Mouse (Mus musculus): ENCODE results near the gene St14. TPM values are rescaled to one million over a fixed set of nuclear protein-coding genes. Genes with fewer than 3 reads are reported as not detected.
A peak's percentile ranks its signal among the peaks of the same experiment; 100 is the strongest.

Gene St14
- polyA plus RNA-seq, 1 experiment from 2014 or later, result 1.3 TPM

- Histone ChIP-seq H3K9me3 (replicated peaks) (no peaks in the 10 kb centered on the region), H3K9ac (no peak overlapping the region), H3K4me2 (peak overlapping the region; percentile 28; the same call in 1 of the 2 replicates), H3K27ac (ENCODE audit: poor library complexity, severe bottlenecking) (no peak overlapping the region), H3K4me1 (replicated peaks) (peaks cover 27% of the 10 kb centered on the region), H3K27me3 (replicated peaks) (no peaks in the 10 kb centered on the region; the same call in 1 of the 2 replicates), H3K4me3 (no peak overlapping the region), H3K36me3 (no peaks in the 10 kb centered on the region)
- WGBS, result 56% methylated on average over 4 of the region's 4 CpGs
- no peak for ATAC-seq (ENCODE audit: insufficient number of reproducible peaks, low FRiP score)
Observed at GRCm38 (mm10) chr9:31120533-31120915, 11.1 kb downstream of the St14 start.

- Histone ChIP-seq H3K9ac (no peak overlapping the region), H3K4me2 (peak overlapping the region; percentile 28; the same call in 1 of the 2 replicates), H3K4me1 (replicated peaks) (peaks cover 27% of the 10 kb centered on the region), H3K4me3 (no peak overlapping the region), H3K36me3 (no peaks in the 10 kb centered on the region), H3K9me3 (replicated peaks) (no peaks in the 10 kb centered on the region), H3K27ac (ENCODE audit: poor library complexity, severe bottlenecking) (peak overlapping the region; percentile 45; the same call in 1 of the 2 replicates), H3K27me3 (replicated peaks) (no peaks in the 10 kb centered on the region; the same call in 1 of the 2 replicates)
- WGBS, result 39% methylated on average over 11 of the region's 11 CpGs
- no peak for ATAC-seq (ENCODE audit: insufficient number of reproducible peaks, low FRiP score)
Observed at GRCm38 (mm10) chr9:31119882-31120532, 11.6 kb downstream of the St14 start.

- Histone ChIP-seq H3K9ac (no peak overlapping the region), H3K4me1 (replicated peaks) (peaks cover 27% of the 10 kb centered on the region), H3K4me2 (no peak overlapping the region), H3K36me3 (no peaks in the 10 kb centered on the region), H3K27me3 (replicated peaks) (no peaks in the 10 kb centered on the region; the same call in 1 of the 2 replicates), H3K9me3 (replicated peaks) (no peaks in the 10 kb centered on the region), H3K27ac (ENCODE audit: poor library complexity, severe bottlenecking) (no peak overlapping the region), H3K4me3 (no peak overlapping the region)
- ATAC-seq (ENCODE audit: insufficient number of reproducible peaks, low FRiP score), result no peak
- 57% methylated on average over 5 of the region's 5 CpGs for WGBS
Observed at GRCm38 (mm10) chr9:31119405-31119804, 12.2 kb downstream of the St14 start.

- Histone ChIP-seq H3K4me2 (no peak overlapping the region), H3K9me3 (replicated peaks) (no peaks in the 10 kb centered on the region), H3K4me1 (replicated peaks) (peaks cover 27% of the 10 kb centered on the region), H3K9ac (no peak overlapping the region), H3K27ac (ENCODE audit: poor library complexity, severe bottlenecking) (no peak overlapping the region), H3K27me3 (replicated peaks) (no peaks in the 10 kb centered on the region; the same call in 1 of the 2 replicates), H3K36me3 (no peaks in the 10 kb centered on the region), H3K4me3 (no peak overlapping the region)
- WGBS, result 29% methylated on average over 11 of the region's 11 CpGs
- ATAC-seq (ENCODE audit: insufficient number of reproducible peaks, low FRiP score), result peak; percentile 83
Observed at GRCm38 (mm10) chr9:31118520-31119298, 12.9 kb downstream of the St14 start.

- peaks cover 27% of the 10 kb centered on the region for H3K4me1 ChIP-seq (replicated peaks)
- 83% methylated on average over 6 of the region's 6 CpGs for WGBS
- no peak overlapping the region for H3K4me2 ChIP-seq
Observed at GRCm38 (mm10) chr9:31117488-31117887, 14.2 kb downstream of the St14 start.

GRCm38 (mm10) chr9:31117088-31117487 lies 14.6 kb downstream of the St14 start:
- WGBS, result 86% methylated on average over 11 of the region's 11 CpGs
- no peak for ATAC-seq (ENCODE audit: insufficient number of reproducible peaks, low FRiP score)
- no peaks in the 10 kb centered on the region; the same call in 1 of the 2 replicates for H3K27me3 ChIP-seq (replicated peaks)
- no peak overlapping the region for H3K27ac ChIP-seq (ENCODE audit: poor library complexity, severe bottlenecking)
- no peaks in the 10 kb centered on the region for H3K36me3 ChIP-seq
- no peak overlapping the region for H3K4me3 ChIP-seq
- H3K9me3 ChIP-seq (replicated peaks), result no peaks in the 10 kb centered on the region
- no peak overlapping the region for H3K9ac ChIP-seq
- no peak overlapping the region for H3K4me2 ChIP-seq
- peaks cover 27% of the 10 kb centered on the region for H3K4me1 ChIP-seq (replicated peaks)

More at GRCm38 (mm10) chr9:31117488-31117887, 14.2 kb downstream of the St14 start:
- no peaks in the 10 kb centered on the region; the same call in 1 of the 2 replicates for H3K27me3 ChIP-seq (replicated peaks)
- H3K27ac ChIP-seq (ENCODE audit: poor library complexity, severe bottlenecking), result no peak overlapping the region
- no peak overlapping the region for H3K9ac ChIP-seq
- H3K4me3 ChIP-seq, result no peak overlapping the region
- no peaks in the 10 kb centered on the region for H3K9me3 ChIP-seq (replicated peaks)
- no peaks in the 10 kb centered on the region for H3K36me3 ChIP-seq
- no peak for ATAC-seq (ENCODE audit: insufficient number of reproducible peaks, low FRiP score)

- Histone ChIP-seq H3K4me3 (no peak overlapping the region), H3K9ac (no peak overlapping the region), H3K9me3 (replicated peaks) (no peaks in the 10 kb centered on the region), H3K4me1 (replicated peaks) (peaks cover 20% of the 10 kb centered on the region), H3K36me3 (no peaks in the 10 kb centered on the region), H3K27me3 (replicated peaks) (no peaks in the 10 kb centered on the region; the same call in 1 of the 2 replicates), H3K27ac (ENCODE audit: poor library complexity, severe bottlenecking) (no peak overlapping the region), H3K4me2 (no peak overlapping the region)
- no peak for ATAC-seq (ENCODE audit: insufficient number of reproducible peaks, low FRiP score)
Observed at GRCm38 (mm10) chr9:31115586-31115985, 16.1 kb downstream of the St14 start.

GRCm38 (mm10) chr9:31108464-31108863 lies 23.2 kb downstream of the St14 start:
- Histone ChIP-seq H3K9ac (no peak overlapping the region), H3K27me3 (replicated peaks) (no peaks in the 10 kb centered on the region), H3K9me3 (replicated peaks) (no peaks in the 10 kb centered on the region), H3K4me2 (no peak overlapping the region), H3K36me3 (no peaks in the 10 kb centered on the region), H3K4me1 (replicated peaks) (no peaks in the 10 kb centered on the region), H3K27ac (ENCODE audit: poor library complexity, severe bottlenecking) (no peak overlapping the region), H3K4me3 (no peak overlapping the region)
- 86% methylated on average over 8 of the region's 8 CpGs for WGBS
- no peak for ATAC-seq (ENCODE audit: insufficient number of reproducible peaks, low FRiP score)

- Histone ChIP-seq H3K4me3 (no peak overlapping the region), H3K27me3 (replicated peaks) (0 out of 2 replicates have a peak, but pooled peaks cover 4% of the 10 kb centered on the region), H3K36me3 (no peaks in the 10 kb centered on the region), H3K27ac (ENCODE audit: poor library complexity, severe bottlenecking) (no peak overlapping the region), H3K9me3 (replicated peaks) (no peaks in the 10 kb centered on the region), H3K4me2 (no peak overlapping the region), H3K9ac (no peak overlapping the region), H3K4me1 (replicated peaks) (peaks cover 9% of the 10 kb centered on the region)
- 67% methylated on average over 6 of the region's 6 CpGs for WGBS
- ATAC-seq (ENCODE audit: insufficient number of reproducible peaks, low FRiP score), result no peak
Observed at GRCm38 (mm10) chr9:31098118-31098517, 33.5 kb downstream of the St14 start.

GRCm38 (mm10) chr9:31097088-31098082 lies 34.3 kb downstream of the St14 start:
- WGBS, result 59% methylated on average over 20 of the region's 20 CpGs
- Histone ChIP-seq H3K27ac (ENCODE audit: poor library complexity, severe bottlenecking) (no peak overlapping the region), H3K4me3 (no peak overlapping the region), H3K4me1 (replicated peaks) (peaks cover 9% of the 10 kb centered on the region), H3K27me3 (replicated peaks) (0 out of 2 replicates have a peak, but pooled peaks cover 4% of the 10 kb centered on the region), H3K9ac (no peak overlapping the region), H3K4me2 (no peak overlapping the region), H3K36me3 (no peaks in the 10 kb centered on the region), H3K9me3 (replicated peaks) (no peaks in the 10 kb centered on the region)
- ATAC-seq (ENCODE audit: insufficient number of reproducible peaks, low FRiP score), result no peak; the same call in 1 of the 2 replicates
